Mouse (Mus musculus) urinary bladder, postnatal 36 days (tissue): ENCODE measurements around the gene Itga8.

Source experiments
- DNase-seq, 2 experiments: peaks; one replicate each; pipeline ENCODE4 v3.0.0; 2022; ENCODE audit warnings: low spot score in 2 of 2, mixed read lengths in 1 of 2

Gene Itga8

DNA sequence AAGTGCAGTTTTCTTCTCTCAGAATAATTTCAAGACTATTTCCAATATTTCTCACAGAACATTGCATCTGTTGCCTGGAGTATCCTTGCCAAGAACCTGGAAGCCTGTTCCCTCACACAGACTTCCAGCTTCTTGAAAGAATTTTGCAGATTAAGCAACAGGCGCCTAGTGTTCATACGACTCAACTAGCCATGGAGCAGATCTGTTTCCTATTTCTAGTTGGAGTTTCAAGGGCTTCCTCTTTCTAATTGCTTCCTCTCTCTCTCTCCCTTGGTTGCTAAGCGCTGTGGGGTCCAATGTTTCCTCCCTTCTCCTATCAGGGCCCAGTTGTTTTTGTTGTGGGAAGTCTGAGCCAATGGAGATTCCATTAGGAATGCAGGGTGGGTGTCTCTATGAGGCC, 7.7 kb downstream of the Itga8 start:
- no peak for DNase-seq

DNA sequence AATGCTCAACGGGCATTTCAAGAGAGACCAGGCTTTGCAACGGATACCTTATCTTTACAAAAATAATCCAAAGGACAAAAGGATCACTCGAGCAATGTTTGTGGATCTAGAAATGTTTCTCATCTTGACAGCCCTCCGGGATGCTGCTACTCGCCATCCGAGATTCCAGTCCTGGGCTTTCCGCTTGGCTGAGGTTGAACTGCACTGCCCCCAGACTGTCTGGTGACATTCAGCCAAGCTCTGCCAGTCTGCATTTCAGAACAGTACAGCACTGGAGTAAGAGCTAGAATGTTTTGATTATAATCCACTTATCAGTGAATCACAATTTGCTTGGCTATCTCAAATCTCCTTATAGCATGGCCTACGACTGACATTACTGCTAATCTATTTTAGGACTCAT, 8.3 kb downstream of the Itga8 start:
- no peak for DNase-seq

DNA sequence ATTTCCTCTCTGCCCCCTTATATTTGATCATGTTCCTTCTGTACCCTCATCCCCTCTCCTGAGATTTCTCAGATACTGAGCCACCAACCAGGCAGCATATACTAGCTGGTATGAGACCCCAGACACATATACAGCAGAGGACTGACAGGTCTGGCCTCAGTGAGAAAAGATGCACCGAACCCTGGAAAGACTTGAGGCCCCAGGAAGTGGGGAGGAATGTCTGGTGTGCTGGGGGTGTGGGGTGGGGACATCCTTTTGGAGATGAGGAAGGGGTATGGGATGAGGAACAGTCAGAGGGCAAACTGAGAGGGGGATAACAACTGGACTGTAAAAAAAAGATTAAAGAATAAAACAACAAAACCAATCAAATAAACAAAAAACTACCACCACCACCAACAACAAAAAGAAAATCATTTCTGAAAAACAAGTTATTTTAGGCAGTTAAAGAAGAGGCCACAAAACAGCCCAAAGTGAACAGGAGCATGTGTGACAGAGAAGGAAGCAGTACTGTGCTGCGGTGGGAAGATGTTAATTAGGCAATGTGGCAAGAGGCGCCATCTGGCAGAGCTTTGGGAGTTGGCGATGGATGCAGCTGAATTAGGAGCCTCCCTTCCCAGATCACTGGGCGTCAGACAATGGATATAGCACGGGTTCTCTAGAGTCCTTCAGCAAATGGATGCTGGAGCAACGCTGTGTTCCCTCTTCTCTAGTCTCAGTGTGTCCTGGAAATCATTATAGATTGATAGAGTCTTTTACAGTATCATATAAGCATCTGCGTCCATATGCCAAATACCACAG, 9.5 kb downstream of the Itga8 start:
- DNase-seq, result no peak

DNA sequence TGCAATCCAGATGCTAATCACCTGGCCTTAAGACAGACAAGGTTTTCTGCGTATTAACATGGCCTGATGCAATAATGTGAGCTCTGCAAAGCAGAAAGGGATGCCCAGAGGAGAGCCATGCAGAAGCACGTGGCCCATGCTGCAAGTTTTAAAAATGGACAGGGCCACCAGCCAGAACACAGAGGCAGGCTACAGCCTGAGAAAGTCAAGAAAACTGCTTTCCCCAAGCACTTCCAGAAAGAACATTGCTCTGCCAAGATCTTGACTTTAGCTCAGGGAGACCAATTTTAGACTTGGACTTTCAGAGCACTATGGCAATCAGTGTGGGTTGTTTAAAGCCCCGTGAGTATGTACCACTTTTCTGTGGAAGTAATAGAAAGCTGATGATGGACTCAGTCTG, 11.5 kb downstream of the Itga8 start:
- DNase-seq, result no peak

DNA sequence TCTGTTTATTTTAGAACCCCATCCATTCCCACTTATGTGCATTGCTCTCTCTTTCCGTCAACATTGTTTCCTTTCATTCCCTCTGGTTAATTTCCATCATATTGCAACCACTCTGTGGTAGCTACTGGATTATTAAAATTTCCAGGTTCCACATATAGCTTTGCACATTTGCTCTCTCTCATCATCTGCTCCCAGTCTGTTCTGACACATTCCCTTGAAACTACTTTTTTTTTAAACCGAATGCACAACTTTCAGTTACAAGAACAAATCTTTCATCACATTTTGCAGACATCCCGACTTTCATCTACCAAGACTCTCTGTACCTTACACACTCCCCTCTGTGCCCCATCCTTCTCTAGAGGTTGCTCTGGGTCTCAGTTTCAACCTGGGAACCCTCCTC, 13.9 kb downstream of the Itga8 start:
- no peak for DNase-seq

DNA sequence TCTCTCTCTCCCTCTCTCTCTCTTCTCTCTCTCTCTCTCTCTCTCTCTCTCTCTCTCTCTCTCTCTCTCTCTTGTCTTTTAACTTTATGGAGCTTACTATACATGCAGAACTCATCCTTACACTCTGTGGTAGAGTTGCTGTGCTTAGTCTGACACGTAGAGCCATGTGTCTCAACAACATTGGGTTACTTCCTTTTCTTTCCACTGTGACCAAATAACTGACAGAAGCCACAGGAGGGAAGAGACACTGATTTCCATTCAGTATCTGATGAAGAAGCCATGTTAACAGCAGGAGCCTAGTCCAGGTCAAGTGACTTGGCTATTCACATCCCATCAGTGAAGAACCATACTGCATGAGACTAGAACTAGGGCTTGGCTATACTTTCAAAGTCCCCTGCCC, 21.1 kb downstream of the Itga8 start:
- DNase-seq, result no peak

DNA sequence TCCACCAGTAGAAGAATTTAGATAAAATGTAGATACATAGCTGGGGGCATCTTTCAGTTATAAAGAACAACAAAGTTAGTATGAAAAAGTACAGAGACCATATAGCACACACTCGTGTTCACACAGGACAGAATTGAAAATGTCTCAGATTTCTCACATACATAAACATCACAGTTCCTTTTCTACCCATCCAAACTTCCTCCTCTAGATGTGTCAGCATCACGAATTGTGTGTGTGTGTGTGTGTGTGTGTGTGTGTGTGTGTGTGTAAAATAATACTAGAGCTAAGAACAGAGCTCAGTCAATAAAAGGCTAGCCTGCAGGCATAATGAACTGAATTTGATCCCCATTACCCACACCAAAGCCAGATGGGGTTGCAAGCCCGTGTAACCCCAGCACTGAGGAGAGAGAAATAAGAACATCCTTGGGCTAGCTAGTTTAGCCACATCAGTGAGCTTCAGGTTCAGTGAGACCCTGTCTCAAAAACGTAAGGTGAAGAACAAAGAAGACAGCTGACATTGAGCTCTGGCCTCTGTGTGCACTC, 22.6 kb downstream of the Itga8 start:
- no peak for DNase-seq

DNA sequence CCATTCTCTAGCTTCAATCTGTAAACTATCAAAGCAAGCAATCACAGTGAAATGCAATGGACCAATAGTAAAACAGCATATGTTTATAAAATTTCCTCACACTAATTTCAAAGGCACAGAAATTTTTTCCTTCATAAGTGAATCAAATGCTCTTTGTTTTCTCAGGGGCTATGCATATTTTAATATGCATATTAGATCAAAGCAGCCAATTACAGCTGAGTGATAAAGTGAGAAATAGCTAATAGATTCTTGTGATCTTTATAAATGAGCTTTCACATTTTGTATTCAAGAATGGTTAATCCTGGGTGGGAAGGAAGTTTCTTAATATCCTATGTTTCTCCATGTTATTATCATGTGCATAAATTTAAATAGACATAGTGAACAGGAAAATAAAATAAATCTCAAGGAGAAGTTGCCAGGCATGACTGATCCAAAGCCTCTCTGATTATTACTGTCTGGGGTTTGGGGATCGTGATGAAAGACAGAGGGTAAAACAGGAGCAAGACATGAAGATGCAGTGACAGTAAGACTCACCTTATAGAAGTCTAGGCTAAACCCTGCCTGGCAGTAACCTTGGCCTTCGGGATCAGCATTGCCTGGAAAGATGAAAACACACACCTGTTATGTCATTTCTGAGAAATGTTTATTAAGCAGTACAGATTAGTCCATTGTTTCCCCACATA, 44.9 kb downstream of the Itga8 start:
- no peak for DNase-seq

DNA sequence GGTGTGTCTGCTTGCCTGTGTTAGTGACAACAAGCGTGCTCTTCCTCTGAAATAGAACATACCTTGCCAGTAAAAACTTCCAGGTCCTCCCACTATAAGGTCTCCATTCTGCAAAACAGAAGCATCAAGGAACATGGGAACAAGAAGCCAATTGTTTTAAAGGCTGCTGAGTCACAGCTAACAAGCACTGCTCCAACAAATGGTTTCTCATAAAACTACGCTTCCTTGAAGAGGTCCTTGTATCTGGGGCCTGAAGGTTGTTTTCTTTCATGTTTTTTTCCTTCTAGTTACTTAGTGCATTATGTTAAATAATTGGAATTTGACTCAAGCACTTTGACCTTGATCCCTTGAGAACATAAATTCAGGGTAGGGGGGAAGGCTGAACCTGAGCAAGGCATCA, 45.8 kb downstream of the Itga8 start:
- DNase-seq, result no peak

DNA sequence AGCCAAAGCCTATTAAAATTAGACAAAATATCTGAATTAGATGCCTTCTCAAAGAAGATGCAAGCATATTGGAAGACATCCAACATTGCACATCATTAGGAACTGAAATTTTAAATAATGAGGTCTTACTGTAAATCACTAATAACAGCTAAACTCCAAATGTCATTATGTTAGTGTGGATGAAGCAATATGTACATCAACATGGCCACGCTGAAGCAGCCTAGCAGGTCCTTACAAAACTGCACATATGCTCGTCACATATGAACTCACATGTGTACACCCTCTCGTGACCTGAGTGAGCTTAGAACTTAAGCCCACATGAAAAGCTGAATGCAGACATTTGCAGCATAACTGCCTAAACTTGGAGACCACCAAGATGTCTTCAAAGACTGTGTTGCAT, 66.4 kb downstream of the Itga8 start:
- no peak for DNase-seq

DNA sequence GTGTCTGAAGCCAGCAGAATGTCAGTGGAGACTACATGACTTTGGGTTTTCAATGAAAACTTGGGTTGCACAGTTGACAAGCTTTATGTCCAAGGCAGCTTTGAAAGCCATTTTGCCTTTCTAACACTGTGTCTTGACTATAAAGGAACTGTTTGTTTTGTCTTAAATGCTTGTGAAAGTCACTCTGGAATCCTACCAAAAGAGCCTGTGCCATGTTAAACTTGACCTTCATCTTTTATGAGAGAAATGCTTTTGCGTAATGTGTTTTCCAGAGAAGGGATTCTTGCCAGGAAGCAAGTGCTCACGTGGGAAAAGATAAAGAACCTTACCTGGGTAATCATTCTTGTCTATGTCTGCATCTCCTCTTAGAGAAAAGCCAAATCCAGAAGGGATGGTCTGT, 72.0 kb downstream of the Itga8 start:
- DNase-seq, result no peak

DNA sequence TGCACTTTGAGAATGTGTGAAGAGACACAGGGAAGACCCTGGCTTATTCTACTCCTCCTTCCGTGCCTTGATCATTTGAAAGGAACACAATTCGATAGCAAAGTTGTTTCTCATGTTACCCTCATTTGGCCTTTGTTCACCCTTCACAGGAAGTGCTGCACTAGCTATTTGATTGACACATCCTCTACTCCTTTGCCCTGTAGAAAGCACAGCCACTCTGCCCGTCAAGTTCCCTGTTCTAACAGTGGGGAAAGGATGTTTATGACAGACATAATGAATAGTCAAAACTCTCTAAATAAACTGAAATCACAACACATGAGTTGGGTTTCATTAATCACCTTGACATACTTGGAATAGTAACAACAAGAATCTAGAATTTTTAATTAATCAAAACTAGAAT, 73.4 kb downstream of the Itga8 start:
- DNase-seq, result no peak

DNA sequence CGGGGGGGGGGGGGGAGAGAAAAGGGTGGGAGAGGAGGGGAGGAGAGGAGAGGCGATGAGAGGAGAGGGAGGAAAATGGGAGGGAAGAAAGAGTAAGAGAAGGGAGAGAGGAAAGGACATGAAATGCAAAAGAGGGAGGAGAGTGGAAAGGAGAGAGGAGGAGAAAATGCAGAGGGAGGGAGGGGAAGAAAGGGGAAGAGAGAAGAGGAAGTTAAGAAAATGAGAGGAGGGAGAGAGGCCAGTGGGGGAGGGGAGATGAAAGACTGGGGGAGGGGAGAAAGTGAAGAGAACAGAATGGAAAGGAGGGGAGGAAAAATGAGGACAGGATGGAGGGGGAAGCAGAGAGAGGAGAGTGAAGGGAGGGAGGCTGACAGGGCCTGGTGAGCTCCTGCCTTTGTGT, 74.5 kb downstream of the Itga8 start:
- DNase-seq, result no peak

DNA sequence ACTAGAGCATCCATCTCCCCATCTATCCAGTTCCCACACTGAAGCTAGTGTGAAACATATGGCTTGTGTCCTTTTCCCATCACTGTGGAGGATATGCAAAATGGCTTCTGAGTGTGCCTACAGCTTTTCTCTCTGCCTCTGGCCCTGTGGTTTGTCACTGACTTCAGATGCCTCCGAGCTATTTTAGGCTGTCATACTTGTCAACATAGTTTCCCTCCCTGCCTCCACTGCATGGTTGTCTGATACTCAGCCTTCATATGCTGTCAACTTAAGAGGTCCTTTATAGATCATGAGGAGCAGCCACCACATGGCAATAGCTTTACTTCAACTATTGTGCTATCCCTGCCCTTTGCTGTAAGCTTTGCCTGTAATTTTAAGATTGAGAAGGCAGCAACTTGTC, 75.4 kb downstream of the Itga8 start:
- DNase-seq, result no peak

DNA sequence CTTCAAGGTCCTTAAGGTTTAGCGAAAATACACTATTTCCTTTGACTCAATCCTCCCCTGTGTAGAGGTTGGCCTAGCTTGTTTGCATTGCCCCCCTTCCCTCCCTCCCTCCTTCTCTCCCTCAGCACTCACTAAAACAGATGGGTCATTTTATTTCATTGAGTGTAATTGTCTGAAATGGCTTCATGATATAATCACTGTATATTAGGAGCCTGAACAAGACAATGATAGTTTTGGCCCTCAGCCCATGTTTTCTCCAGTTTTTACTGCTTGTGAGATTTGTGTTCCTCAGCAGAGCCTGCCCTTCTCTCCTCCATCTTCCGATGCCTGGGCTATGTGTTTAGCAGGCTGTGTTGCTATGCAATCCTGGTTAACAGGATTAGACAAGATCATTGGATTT, 80.1 kb downstream of the Itga8 start:
- DNase-seq, result no peak

DNA sequence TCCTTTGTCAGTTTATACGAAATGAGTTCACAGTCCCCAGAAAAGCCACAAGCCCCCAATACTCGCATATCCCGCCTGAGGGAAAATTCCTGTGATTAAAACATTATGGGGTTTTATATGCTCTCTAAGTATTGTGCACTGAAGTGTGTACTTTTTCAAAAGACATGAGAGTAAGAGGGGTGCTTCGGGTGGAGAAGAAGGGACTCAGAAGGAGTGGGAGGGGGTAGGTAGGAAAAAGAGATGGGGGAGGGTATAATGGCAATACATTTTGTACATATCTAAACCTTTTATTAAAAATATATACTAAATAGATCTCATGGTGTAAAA, 88.3 kb downstream of the Itga8 start:
- DNase-seq, result no peak

DNA sequence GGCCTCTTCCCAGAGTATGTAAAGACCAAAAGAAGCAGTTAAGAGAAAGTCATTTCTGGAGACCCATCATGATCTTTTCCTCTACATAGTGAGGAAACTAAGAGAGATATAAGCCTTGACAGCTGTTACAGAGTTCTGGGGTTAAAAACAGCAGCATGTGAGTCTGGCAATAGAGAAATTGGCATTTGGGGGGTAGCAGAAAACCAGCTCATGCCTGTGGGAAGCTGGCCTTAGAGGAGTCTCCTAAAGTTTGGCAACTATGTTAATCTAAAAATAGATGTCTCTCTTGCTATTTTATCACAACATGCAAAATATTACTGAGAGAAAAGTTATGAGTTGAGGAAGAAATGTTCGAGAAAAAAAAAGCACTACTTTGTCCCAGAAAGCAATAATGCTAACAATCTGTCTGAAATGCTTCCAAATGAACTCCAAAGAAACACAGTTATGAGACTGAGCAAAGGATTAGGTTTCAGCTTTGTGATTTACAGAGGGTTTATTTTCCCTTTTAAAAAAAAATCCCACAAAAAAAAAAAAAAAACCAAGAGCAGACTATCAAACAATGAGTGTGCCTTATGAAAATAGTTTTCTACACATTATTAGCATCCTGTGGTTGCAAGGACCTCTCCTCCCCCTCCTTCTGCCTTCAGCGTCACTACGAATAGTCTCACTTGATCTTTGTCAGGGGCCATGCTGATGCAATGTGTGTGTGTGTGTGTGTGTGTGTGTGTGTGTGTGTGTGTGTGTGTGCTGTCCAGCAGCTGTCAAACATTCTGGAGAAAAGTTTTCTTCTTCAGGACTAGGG, 88.9 kb downstream of the Itga8 start:
- DNase-seq, result no peak

DNA sequence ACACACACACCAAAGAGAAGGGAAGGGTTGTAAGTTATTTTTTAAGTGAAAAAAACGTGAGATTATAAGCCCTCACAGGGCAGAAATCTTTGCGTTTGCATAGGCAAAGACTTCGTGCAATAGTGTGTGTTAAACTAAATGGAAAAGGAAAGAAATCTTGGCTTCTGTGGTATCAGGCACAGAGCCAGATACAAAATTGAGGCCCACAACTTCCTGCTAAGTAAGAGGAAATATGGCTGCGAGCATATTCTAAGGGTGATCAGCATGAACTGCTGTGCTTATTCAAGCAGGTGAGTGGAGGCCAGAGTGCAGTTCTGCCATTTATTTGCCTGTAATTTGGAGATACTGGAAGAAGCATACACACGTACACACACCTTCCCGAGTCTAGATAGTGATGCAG, 93.6 kb downstream of the Itga8 start:
- DNase-seq, result no peak

DNA sequence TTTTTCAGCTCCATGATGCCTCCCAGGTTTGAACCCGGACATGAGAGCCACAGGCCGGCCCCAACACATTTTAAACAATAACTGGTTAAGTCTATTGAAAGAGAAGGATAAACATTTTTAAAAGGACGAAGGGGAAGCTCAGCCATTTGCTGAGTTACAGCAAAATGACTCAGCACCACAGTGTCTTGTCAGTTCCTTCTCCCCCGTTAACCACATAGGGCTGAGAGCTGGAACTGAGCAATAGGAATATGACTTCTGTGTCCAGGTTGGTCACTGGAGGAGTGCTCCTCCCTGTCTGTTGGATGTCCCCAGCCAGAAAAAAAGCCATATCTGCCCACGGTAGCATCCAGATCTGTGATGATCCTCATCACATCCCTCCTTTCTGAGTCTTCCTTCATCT, 95.4 kb downstream of the Itga8 start:
- DNase-seq, result no peak

DNA sequence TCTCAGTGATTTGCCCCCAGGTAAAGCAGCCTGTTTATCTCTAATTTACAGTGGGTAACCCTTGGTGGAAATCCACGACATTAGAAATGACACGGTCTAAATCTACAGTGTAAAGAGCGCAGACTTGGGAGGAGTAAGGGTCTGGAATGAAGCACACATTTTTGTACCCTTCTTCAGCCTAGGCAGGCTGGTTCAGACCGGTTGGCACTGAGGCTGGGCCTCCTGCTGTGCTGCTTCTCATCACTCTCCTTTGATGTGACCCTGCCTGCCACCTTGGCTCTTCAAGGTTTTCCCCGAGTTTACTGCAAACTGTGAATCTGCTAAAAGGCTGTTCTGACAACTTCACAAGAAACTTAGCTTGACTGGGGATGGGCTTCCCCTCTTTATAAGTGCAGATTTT, 95.8 kb downstream of the Itga8 start:
- DNase-seq, result no peak

DNA sequence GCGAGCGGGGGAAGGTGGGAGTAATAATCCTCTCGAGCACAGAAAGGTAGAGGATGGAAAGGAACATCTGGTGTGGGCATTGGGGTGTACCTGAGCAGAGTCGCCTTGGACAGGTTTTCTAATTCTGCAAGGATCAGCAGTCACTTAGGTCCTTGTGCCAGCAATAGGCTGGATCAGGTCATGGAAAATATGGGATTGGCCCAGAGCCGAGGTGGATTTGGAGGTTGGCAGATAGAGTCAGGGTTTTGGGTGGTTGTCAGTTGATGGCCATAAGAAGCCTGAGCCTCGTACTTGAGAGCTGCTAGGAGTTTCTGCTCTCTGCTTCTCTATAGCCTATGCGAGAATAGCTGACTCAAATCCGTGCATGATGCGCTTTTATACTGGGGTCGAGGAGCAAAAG, 98.5 kb downstream of the Itga8 start:
- DNase-seq, result no peak

DNA sequence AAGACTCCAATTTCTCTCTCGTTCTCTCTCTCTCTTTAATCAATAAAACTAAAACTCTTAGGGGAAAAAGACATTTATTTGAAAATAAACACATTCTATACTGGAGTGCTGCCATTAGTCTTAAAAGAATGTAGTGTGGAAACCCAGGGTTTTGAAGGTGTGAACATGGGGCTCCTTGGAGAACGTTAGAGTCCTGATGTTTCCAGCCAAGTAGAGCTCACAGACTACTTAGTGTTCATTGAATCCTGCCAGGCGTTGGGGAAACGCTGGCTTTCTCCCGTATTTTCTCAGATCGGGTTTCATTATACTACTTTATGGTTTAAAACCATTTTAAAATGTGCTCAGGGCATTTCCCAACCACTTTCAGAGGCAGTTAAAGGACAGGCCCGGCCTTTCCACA, 103.0 kb downstream of the Itga8 start:
- no peak for DNase-seq

DNA sequence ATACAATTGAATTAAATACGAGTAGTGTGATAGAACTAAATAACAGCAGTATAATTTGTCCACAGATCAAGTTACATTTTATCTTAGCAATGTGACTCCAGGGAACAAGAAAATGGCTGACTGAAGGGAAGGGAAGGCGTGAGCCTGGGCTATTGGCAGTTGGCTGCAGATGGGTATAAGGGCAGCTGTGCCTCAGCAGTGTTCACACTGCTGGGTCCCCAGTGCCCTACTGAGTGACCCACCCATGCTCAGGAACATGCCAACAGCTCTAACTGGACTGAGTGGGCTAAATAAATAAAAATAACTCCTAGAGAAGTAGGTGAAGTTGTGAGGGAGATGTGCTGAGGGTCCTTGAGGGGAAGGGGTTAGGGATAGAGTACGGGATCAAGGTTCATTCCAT, 103.5 kb downstream of the Itga8 start:
- DNase-seq, result no peak
